Mouse (Mus musculus): ENCODE measurements around the gene Panx1.

DNA sequence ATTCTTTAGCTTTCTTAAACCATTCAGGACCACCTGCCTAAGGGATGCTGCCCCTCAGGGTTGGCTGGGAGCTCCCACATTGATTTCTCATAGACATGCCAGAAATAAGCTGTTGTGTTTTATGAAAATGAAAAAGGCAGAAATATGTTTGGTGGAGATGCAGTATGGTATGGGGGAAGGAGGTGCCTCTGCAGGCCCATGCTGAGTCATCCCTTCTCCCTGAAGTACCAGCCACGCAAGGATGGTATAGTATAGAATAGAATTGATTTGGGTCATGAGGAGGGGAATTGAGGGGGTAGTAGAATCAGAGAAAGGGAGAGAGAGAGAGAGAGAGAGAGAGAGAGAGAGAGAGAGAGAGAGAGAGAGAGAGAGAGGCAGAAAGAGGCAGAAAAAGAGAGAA lies 90.6 kb downstream of the Panx1 start:
- TF ChIP-seq CTCF (IDR thresholded peaks at IDR 0.05; ENCODE audit: borderline replicate concordance, insufficient read depth, low read depth, low read length): no peak
- no peak for TF ChIP-seq POLR2A (IDR thresholded peaks at IDR 0.05; ENCODE audit: borderline replicate concordance, insufficient read depth, low read length)

Measured in cerebellum, adult 2 months (tissue).